Mouse (Mus musculus) hindbrain, embryonic 15.5 days (tissue): Measurements from ENCODE around the gene Pitpnm2. TPM values are rescaled to one million over a fixed set of nuclear protein-coding genes. Genes with fewer than 3 reads are reported as not detected.
A peak's percentile ranks its signal among the peaks of the same experiment; 100 is the strongest.

ENCODE experiments used
- ATAC-seq: fragments of 200-750 bp; cut with Nextera tagmentation; 2 replicates; pipeline ENCODE4 v1.8.0; 2017; ENCODE audit warnings: low read depth, moderate number of reproducible peaks, moderate TSS enrichment; ENCODE audit not compliant: low FRiP score
- H3K27ac ChIP-seq: fragments of 300-500 bp; sonication (generic); replicated peaks from 2 replicates; pipeline ENCODE4 v1.5.1; 2015; ENCODE audit warnings: mild to moderate bottlenecking, inconsistent platforms
- H3K27me3 ChIP-seq: fragments of 300-500 bp; sonication (generic); 2 replicates; pipeline ENCODE4 v1.6.1; 2015; ENCODE audit warnings: control low read depth, inconsistent platforms
- H3K36me3 ChIP-seq: fragments of 300-500 bp; sonication (generic); 2 replicates; pipeline ENCODE4 v1.6.1; 2015; ENCODE audit warnings: control low read depth, inconsistent platforms
- H3K4me1 ChIP-seq: fragments of 300-500 bp; sonication (generic); replicated peaks from 2 replicates; pipeline ENCODE4 v1.6.1; 2015; ENCODE audit warnings: control low read depth, inconsistent platforms
- H3K4me2 ChIP-seq: fragments of 300-500 bp; sonication (generic); 2 replicates; pipeline ENCODE4 v1.6.1; 2015; ENCODE audit warnings: moderate library complexity, mild to moderate bottlenecking, inconsistent platforms
- H3K4me3 ChIP-seq: fragments of 300-500 bp; sonication (generic); 2 replicates; pipeline ENCODE4 v1.5.1; 2015; ENCODE audit warnings: mild to moderate bottlenecking, inconsistent platforms
- H3K9ac ChIP-seq: fragments of 300-500 bp; sonication (generic); 2 replicates; pipeline ENCODE4 v1.6.1; 2015; ENCODE audit warnings: inconsistent platforms
- H3K9me3 ChIP-seq: fragments of 300-500 bp; sonication (generic); 2 replicates; pipeline ENCODE4 v1.6.1; 2016; ENCODE audit warnings: control low read depth, inconsistent platforms
- WGBS: fragments of 180-500 bp; shearing (Covaris S2); methylation state at CpG from one replicate; pipeline ENCODE4 v1.1.7; 2015; 5-methylcytosine and 5-hydroxymethylcytosine counted together
- polyA plus RNA-seq: library from polyadenylated mRNA; unstranded; fragments of >200 nt; fragmentation: Nextera tagmentation; extraction: Ambion mirVana; gene quantifications from 2 replicates; pipeline ENCODE4 v1.2.1, GENCODE M21; 2015

The Pitpnm2 gene
- polyA plus RNA-seq, 1 experiment from 2014 or later, result 10.8 TPM

- H3K4me1 ChIP-seq, result peaks cover 39% of the 10 kb centered on the region
- 0 out of 2 replicates have a peak overlapping the region, but pooled peaks have one; percentile 8 for H3K4me2 ChIP-seq
- no peak overlapping the region for H3K4me3 ChIP-seq
- no peaks in the 10 kb centered on the region for H3K27me3 ChIP-seq
- no peaks in the 10 kb centered on the region for H3K36me3 ChIP-seq
- no peak overlapping the region for H3K9ac ChIP-seq
- H3K9me3 ChIP-seq, result no peaks in the 10 kb centered on the region
- peak overlapping the region; percentile 52 for H3K27ac ChIP-seq
- 0 out of 2 replicates have a peak, but pooled peaks have one; percentile 32 for ATAC-seq
- WGBS, result 34% methylated on average over 10 of the region's 10 CpGs
Observed at GRCm38 (mm10) chr5:124192726-124193285, 56.8 kb downstream of the Pitpnm2 start.

GRCm38 (mm10) chr5:124192251-124192710, 57.3 kb downstream of the Pitpnm2 start:
- no peaks in the 10 kb centered on the region for H3K27me3 ChIP-seq
- no peak overlapping the region for H3K9ac ChIP-seq
- H3K4me3 ChIP-seq, result no peak overlapping the region
- H3K36me3 ChIP-seq, result no peaks in the 10 kb centered on the region
- H3K27ac ChIP-seq, result 0 out of 2 replicates have a peak overlapping the region, but pooled peaks have one; percentile 52
- ATAC-seq, result no peak
- no peaks in the 10 kb centered on the region for H3K9me3 ChIP-seq
- H3K4me2 ChIP-seq, result no peak overlapping the region
- peaks cover 44% of the 10 kb centered on the region for H3K4me1 ChIP-seq
- 87% methylated on average over 7 of the region's 7 CpGs for WGBS

- no peaks in the 10 kb centered on the region for H3K36me3 ChIP-seq
- no peak overlapping the region for H3K4me3 ChIP-seq
- no peak overlapping the region for H3K4me2 ChIP-seq
- H3K9ac ChIP-seq, result no peak overlapping the region
- peaks cover 64% of the 10 kb centered on the region for H3K4me1 ChIP-seq
- no peak overlapping the region for H3K27ac ChIP-seq
- H3K9me3 ChIP-seq, result no peaks in the 10 kb centered on the region
- no peaks in the 10 kb centered on the region for H3K27me3 ChIP-seq
- no peak for ATAC-seq
- WGBS, result 83% methylated on average over 10 of the region's 10 CpGs
Observed at GRCm38 (mm10) chr5:124190146-124190870, 59.3 kb downstream of the Pitpnm2 start.

- H3K4me3 ChIP-seq, result no peak overlapping the region
- H3K4me2 ChIP-seq, result no peak overlapping the region
- WGBS, result 90% methylated on average over 4 of the region's 4 CpGs
Observed at GRCm38 (mm10) chr5:124189572-124189981, 60.0 kb downstream of the Pitpnm2 start.

GRCm38 (mm10) chr5:124187508-124188311, 61.9 kb downstream of the Pitpnm2 start:
- 0 out of 2 replicates have a peak, but pooled peaks have one; percentile 10 for ATAC-seq
- Histone ChIP-seq H3K4me3 (peak overlapping the region; percentile 35; the same call in 1 of the 2 replicates), H3K27me3 (no peaks in the 10 kb centered on the region), H3K4me2 (peak overlapping the region; percentile 61), H3K9me3 (no peaks in the 10 kb centered on the region), H3K4me1 (peaks cover 68% of the 10 kb centered on the region), H3K36me3 (no peaks in the 10 kb centered on the region), H3K9ac (peak overlapping the region; percentile 51; the same call in 1 of the 2 replicates), H3K27ac (peak overlapping the region; percentile 87)
- WGBS, result 31% methylated on average over 12 of the region's 12 CpGs

More at GRCm38 (mm10) chr5:124189572-124189981, 60.0 kb downstream of the Pitpnm2 start:
- Histone ChIP-seq H3K4me1 (peaks cover 69% of the 10 kb centered on the region), H3K27me3 (no peaks in the 10 kb centered on the region), H3K9me3 (no peaks in the 10 kb centered on the region), H3K36me3 (no peaks in the 10 kb centered on the region), H3K9ac (no peak overlapping the region), H3K27ac (no peak overlapping the region)
- no peak for ATAC-seq

- no peaks in the 10 kb centered on the region for H3K9me3 ChIP-seq
- peak overlapping the region; percentile 35 for H3K4me3 ChIP-seq
- ATAC-seq, result peak; percentile 78
Observed at GRCm38 (mm10) chr5:124186981-124187507, 62.5 kb downstream of the Pitpnm2 start.

GRCm38 (mm10) chr5:124186465-124186854, 63.1 kb downstream of the Pitpnm2 start:
- 38% methylated on average over 10 of the region's 10 CpGs for WGBS
- H3K9ac ChIP-seq, result peak overlapping the region; percentile 51
- ATAC-seq, result peak; percentile 12; the same call in 1 of the 2 replicates
- H3K4me2 ChIP-seq, result peak overlapping the region; percentile 61
- peaks cover 71% of the 10 kb centered on the region for H3K4me1 ChIP-seq
- no peaks in the 10 kb centered on the region for H3K36me3 ChIP-seq
- H3K27ac ChIP-seq, result peak overlapping the region; percentile 87
- no peaks in the 10 kb centered on the region for H3K9me3 ChIP-seq
- H3K27me3 ChIP-seq, result no peaks in the 10 kb centered on the region
- peak overlapping the region; percentile 35 for H3K4me3 ChIP-seq

More at GRCm38 (mm10) chr5:124186981-124187507, 62.5 kb downstream of the Pitpnm2 start:
- peak overlapping the region; percentile 87 for H3K27ac ChIP-seq
- no peaks in the 10 kb centered on the region for H3K36me3 ChIP-seq
- peak overlapping the region; percentile 61 for H3K4me2 ChIP-seq
- H3K4me1 ChIP-seq, result peaks cover 70% of the 10 kb centered on the region
- H3K9ac ChIP-seq, result peak overlapping the region; percentile 51
- H3K27me3 ChIP-seq, result no peaks in the 10 kb centered on the region
- WGBS, result 3% methylated on average over 21 of the region's 22 CpGs

GRCm38 (mm10) chr5:124185706-124186464, 63.7 kb downstream of the Pitpnm2 start:
- ATAC-seq, result no peak
- peak overlapping the region; percentile 61 for H3K4me2 ChIP-seq
- no peaks in the 10 kb centered on the region for H3K9me3 ChIP-seq
- H3K27ac ChIP-seq, result peak overlapping the region; percentile 87
- no peaks in the 10 kb centered on the region for H3K36me3 ChIP-seq
- peaks cover 71% of the 10 kb centered on the region for H3K4me1 ChIP-seq
- H3K9ac ChIP-seq, result peak overlapping the region; percentile 40; the same call in 1 of the 2 replicates
- H3K4me3 ChIP-seq, result peak overlapping the region; percentile 35
- no peaks in the 10 kb centered on the region for H3K27me3 ChIP-seq
- 34% methylated on average over 15 of the region's 15 CpGs for WGBS

GRCm38 (mm10) chr5:124184898-124185701, 64.5 kb downstream of the Pitpnm2 start:
- Histone ChIP-seq H3K9me3 (no peaks in the 10 kb centered on the region), H3K27me3 (no peaks in the 10 kb centered on the region), H3K4me2 (peak overlapping the region; percentile 61), H3K36me3 (no peaks in the 10 kb centered on the region), H3K4me3 (peak overlapping the region; percentile 35), H3K4me1 (peaks cover 71% of the 10 kb centered on the region), H3K27ac (peak overlapping the region; percentile 87), H3K9ac (peak overlapping the region; percentile 40)
- WGBS, result 11% methylated on average over 15 of the region's 15 CpGs
- ATAC-seq, result 0 out of 2 replicates have a peak, but pooled peaks have one; percentile 12

- Histone ChIP-seq H3K27ac (peak overlapping the region; percentile 87), H3K36me3 (no peaks in the 10 kb centered on the region), H3K4me1 (peaks cover 71% of the 10 kb centered on the region), H3K27me3 (no peaks in the 10 kb centered on the region), H3K4me2 (peak overlapping the region; percentile 61), H3K4me3 (peak overlapping the region; percentile 35), H3K9ac (peak overlapping the region; percentile 40), H3K9me3 (no peaks in the 10 kb centered on the region)
- no peak for ATAC-seq
- WGBS, result 35% methylated on average over 3 of the region's 3 CpGs
Observed at GRCm38 (mm10) chr5:124184191-124184590, 65.4 kb downstream of the Pitpnm2 start.
